Mouse (Mus musculus): Measurements from ENCODE around the gene Gtf3a.

Gene Gtf3a

GRCm38 (mm10) chr5:146983216-146983615 lies 34.8 kb downstream of the Gtf3a start:
- DNase-seq (ENCODE audit: low spot score in 2 of 2), result peak; percentile 51 to 52

GRCm38 (mm10) chr5:146985725-146986433 lies 37.4 kb downstream of the Gtf3a start:
- no peak for DNase-seq (ENCODE audit: low spot score in 2 of 2)

- DNase-seq (ENCODE audit: low spot score in 2 of 2), result no peak
These were observed 39.1 kb downstream of the Gtf3a start for GRCm38 (mm10) chr5:146987588-146987987.

GRCm38 (mm10) chr5:146989051-146989450 lies 40.6 kb downstream of the Gtf3a start:
- no peak for DNase-seq (ENCODE audit: low spot score in 2 of 2)

GRCm38 (mm10) chr5:146993509-146993908 lies 45.1 kb downstream of the Gtf3a start:
- peak in 1 of 2 experiments; percentile 27 for DNase-seq (ENCODE audit: low spot score in 2 of 2)

- DNase-seq (ENCODE audit: low spot score in 2 of 2), result no peak
These were observed 46.5 kb downstream of the Gtf3a start for GRCm38 (mm10) chr5:146994973-146995372.

GRCm38 (mm10) chr5:146996812-146997211 lies 48.4 kb downstream of the Gtf3a start:
- no peak for DNase-seq (ENCODE audit: low spot score in 2 of 2)

- no peak for DNase-seq (ENCODE audit: low spot score in 2 of 2)
These were observed 50.3 kb downstream of the Gtf3a start for GRCm38 (mm10) chr5:146998802-146999201.

GRCm38 (mm10) chr5:147001312-147001711 lies 52.9 kb downstream of the Gtf3a start:
- no peak for DNase-seq (ENCODE audit: low spot score in 2 of 2)

- no peak for DNase-seq (ENCODE audit: low spot score in 2 of 2)
These were observed 54.8 kb downstream of the Gtf3a start for GRCm38 (mm10) chr5:147003303-147003702.
